Mouse (Mus musculus) small intestine, adult 2 months (tissue): ENCODE results near the gene Cldn7. TPM values are rescaled to one million over a fixed set of nuclear protein-coding genes. Genes with fewer than 3 reads are reported as not detected.

Experiments used
- H3K27ac ChIP-seq: fragments of 200-500 bp; 2 replicates; pipeline ENCODE4 v1.5.1; 2012; ENCODE audit warnings: low read depth, low read length, control low read depth, inconsistent platforms; ENCODE audit not compliant: insufficient read depth
- H3K27me3 ChIP-seq: fragments of 200-500 bp; 2 replicates; pipeline ENCODE4 v1.6.1; 2012; ENCODE audit warnings: mild to moderate bottlenecking, moderate library complexity, low read length, inconsistent platforms; ENCODE audit not compliant: control insufficient read depth, insufficient read depth
- H3K36me3 ChIP-seq: fragments of 200-500 bp; 2 replicates; pipeline ENCODE4 v1.6.1; 2012; ENCODE audit warnings: mild to moderate bottlenecking, low read length, control low read depth, inconsistent platforms; ENCODE audit not compliant: control insufficient read depth, insufficient read depth
- H3K4me1 ChIP-seq: fragments of 200-500 bp; 2 replicates; pipeline ENCODE4 v1.6.1; 2012; ENCODE audit warnings: low read length, inconsistent platforms, mixed read lengths; ENCODE audit not compliant: control insufficient read depth, insufficient read depth, insufficient read length
- H3K4me3 ChIP-seq: fragments of 200-500 bp; 2 replicates; pipeline ENCODE4 v1.5.1; 2012; ENCODE audit warnings: low read depth, mild to moderate bottlenecking, control low read depth, inconsistent platforms, low read length, moderate library complexity
- CTCF ChIP-seq: fragments of 200-500 bp; IDR thresholded peaks from 2 replicates; pipeline ENCODE4 v1.5.1; 2012; ENCODE audit warnings: low read depth, mild to moderate bottlenecking, control low read depth, inconsistent platforms, low read length, moderate library complexity, mixed read lengths; ENCODE audit not compliant: insufficient replicate concordance, insufficient read length; ENCODE audit errors: extremely low read depth
- POLR2A ChIP-seq: fragments of 200-500 bp; IDR thresholded peaks from 2 replicates; pipeline ENCODE4 v1.6.1; 2012; ENCODE audit warnings: low read depth, mild to moderate bottlenecking, control low read depth, inconsistent platforms, low read length, moderate library complexity
- WGBS: fragments of 180-500 bp; shearing (Covaris S2); methylation state at CpG from one replicate; pipeline ENCODE4 v1.1.7; 2018; 5-methylcytosine and 5-hydroxymethylcytosine counted together
- polyA plus RNA-seq: library from polyadenylated mRNA; depleted of rRNA; stranded (reverse); fragments of >200 nt; gene quantifications from 2 replicates; pipeline ENCODE4 v1.2.3, GENCODE M21; 2012

Cldn7 gene
- polyA plus RNA-seq, 1 experiment, result 1,844 TPM

DNA sequence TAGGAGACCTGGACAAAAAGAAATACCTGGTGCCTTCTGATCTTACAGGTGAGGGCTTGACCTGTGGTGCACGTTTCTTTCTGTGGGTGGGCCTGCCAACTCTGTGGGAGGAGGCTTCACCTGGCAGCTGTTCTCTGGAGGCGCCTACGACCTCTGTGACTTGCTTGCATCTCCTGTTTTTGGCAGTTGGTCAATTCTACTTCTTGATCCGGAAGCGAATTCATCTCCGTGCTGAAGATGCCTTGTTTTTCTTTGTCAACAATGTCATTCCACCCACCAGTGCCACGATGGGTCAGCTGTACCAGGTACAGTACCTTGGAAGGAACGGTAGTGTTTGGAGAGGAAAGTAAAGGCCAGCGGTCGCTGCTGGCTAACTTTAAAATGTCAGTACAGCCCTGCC lies 27.8 kb downstream of the Cldn7 start:
- peaks cover 37% of the 10 kb centered on the region for H3K36me3 ChIP-seq
- peak overlapping the region; percentile 54 for H3K4me3 ChIP-seq
- no peaks in the 10 kb centered on the region for H3K27me3 ChIP-seq
- H3K4me1 ChIP-seq, result peaks cover 5% of the 10 kb centered on the region
- 32% methylated on average over 10 of the region's 10 CpGs for WGBS
- H3K27ac ChIP-seq, result peak overlapping the region; percentile 6; the same call in 1 of the 2 replicates
- TF ChIP-seq POLR2A (no peak), CTCF (no peak)

DNA sequence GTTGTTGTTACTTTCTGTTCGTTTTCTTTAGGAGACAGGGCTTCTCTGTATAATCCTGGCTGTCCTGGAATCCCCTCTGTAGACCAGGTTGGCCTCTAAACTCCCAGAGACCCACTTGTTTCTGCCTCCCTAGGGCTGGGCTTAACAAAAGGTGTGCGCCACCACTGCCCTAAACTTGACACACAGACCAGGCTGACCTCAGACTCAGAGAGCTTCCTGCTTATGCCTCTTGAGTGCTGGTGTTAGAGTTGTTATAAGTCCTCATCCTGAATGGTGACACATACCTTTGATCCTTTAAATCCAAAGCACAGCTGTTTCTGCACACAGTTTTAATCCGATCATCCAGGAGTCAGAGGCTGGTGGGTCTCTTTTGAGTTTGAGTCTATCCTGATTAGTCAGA lies 28.4 kb downstream of the Cldn7 start:
- Histone ChIP-seq H3K4me1 (peaks cover 5% of the 10 kb centered on the region), H3K36me3 (peaks cover 38% of the 10 kb centered on the region), H3K27ac (no peak overlapping the region), H3K27me3 (no peaks in the 10 kb centered on the region), H3K4me3 (no peak overlapping the region)
- 79% methylated on average over 3 of the region's 3 CpGs for WGBS
- TF ChIP-seq CTCF (no peak), POLR2A (no peak)

DNA sequence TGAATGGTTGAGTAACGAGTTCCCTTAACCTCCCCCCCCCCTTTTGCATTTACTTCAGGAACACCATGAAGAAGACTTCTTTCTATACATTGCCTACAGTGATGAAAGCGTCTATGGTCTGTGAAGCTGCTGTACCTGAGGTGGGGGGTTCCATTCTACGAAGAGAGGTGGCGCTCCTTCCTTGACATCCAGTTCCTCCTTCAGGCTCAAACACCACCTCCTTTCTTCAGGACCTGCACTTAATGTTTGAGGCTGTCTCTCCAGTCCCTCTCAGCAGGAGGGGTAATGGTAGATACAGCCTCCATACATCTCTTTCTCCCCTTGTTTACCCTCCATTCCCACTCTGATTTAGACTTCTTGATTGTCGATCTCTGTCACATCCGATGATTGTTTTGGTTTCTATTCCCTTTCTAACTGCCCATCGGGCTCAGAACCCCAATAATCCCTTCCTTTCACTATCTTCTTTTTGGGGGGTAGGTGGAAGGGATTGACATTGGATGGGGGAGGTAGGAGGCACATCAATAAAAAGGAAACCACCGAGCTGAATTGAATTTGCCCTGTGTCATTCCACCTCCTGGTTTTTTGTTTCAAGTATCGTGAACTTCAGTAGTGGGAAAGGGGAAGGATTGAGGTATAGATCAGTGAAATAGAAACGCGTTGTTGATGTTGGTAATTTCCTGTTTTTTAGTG lies 30.0 kb downstream of the Cldn7 start:
- TF ChIP-seq POLR2A (no peak), CTCF (no peak)
- WGBS, result 78% methylated on average over 11 of the region's 11 CpGs
- H3K27ac ChIP-seq, result no peak overlapping the region
- no peak overlapping the region for H3K4me3 ChIP-seq
- peaks cover 5% of the 10 kb centered on the region for H3K4me1 ChIP-seq
- H3K36me3 ChIP-seq, result peaks cover 41% of the 10 kb centered on the region
- H3K27me3 ChIP-seq, result no peaks in the 10 kb centered on the region

- Histone ChIP-seq H3K4me1 (peaks cover 5% of the 10 kb centered on the region), H3K27ac (peak within 1 kb of the TSS; percentile 89), H3K36me3 (peaks cover 38% of the 10 kb centered on the region), H3K4me3 (peak within 1 kb of the TSS; percentile 91), H3K27me3 (no peaks in the 10 kb centered on the region)
- WGBS, result under 1% methylated on average over 36 of the region's 36 CpGs
- TF ChIP-seq POLR2A (peak; percentile 83), CTCF (peak; percentile 32; the same call in 1 of the 2 replicates)
Measured at GRCm38 (mm10) chr11:69995391-69995960, 30.9 kb downstream of the Cldn7 start, which contains the start of gene Phf23. Gene Phf23 (plus strand): TSS chr11:69995777.

- peak overlapping the region; percentile 89 for H3K27ac ChIP-seq
- H3K4me3 ChIP-seq, result peak overlapping the region; percentile 91
- peaks cover 38% of the 10 kb centered on the region for H3K36me3 ChIP-seq
- peaks cover 9% of the 10 kb centered on the region for H3K4me1 ChIP-seq
- H3K27me3 ChIP-seq, result no peaks in the 10 kb centered on the region
- TF ChIP-seq POLR2A (no peak), CTCF (no peak)
- WGBS, result under 1% methylated on average over 65 of the region's 66 CpGs
Measured at GRCm38 (mm10) chr11:69996161-69997061, 31.8 kb downstream of the Cldn7 start.

DNA sequence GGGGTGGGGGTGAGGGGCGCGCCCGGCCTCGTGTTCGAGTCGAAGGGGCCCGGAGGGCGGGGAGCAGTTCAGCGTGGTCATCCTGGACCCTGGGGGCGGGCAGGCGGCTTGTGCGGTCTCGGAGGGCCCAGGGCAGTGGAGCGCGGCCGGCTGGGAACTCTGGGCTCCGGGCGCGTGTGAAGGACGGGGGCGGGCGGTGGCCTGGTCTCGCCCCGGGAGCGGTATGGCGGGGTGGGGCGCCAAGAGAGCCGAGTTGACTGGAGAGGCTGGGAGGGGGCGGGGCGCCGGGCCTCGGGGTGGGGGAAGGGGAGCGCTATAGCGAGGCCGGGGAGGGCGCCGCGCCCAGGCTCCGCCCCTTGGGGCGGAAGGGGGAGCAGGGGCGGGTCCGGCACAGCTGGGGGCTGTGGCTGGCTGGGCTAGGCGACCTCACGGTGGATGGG lies 32.5 kb downstream of the Cldn7 start:
- Histone ChIP-seq H3K4me1 (peaks cover 10% of the 10 kb centered on the region), H3K27ac (peak overlapping the region; percentile 82), H3K27me3 (no peaks in the 10 kb centered on the region), H3K36me3 (peaks cover 38% of the 10 kb centered on the region), H3K4me3 (peak overlapping the region; percentile 91)
- no peak for TF ChIP-seq CTCF
- TF ChIP-seq POLR2A, result peak; percentile 92
- 1% methylated on average over 38 of the region's 44 CpGs for WGBS
